Mouse (Mus musculus) erythroblast, embryonic 14.5 days (primary cell): Measurements from ENCODE around the gene Tceanc2. TPM values are rescaled to one million over a fixed set of nuclear protein-coding genes. Genes with fewer than 3 reads are reported as not detected.

Experiments used
- H3K27me3 ChIP-seq: 2 replicates; pipeline ENCODE4 v1.6.1; 2012; ENCODE audit warnings: inconsistent platforms; ENCODE audit not compliant: control insufficient read depth
- H3K36me3 ChIP-seq: 2 replicates; pipeline ENCODE4 v1.6.1; 2012; ENCODE audit warnings: mild to moderate bottlenecking, inconsistent platforms; ENCODE audit not compliant: control insufficient read depth
- H3K4me1 ChIP-seq: 2 replicates; pipeline ENCODE4 v1.6.1; 2012; ENCODE audit warnings: inconsistent platforms; ENCODE audit not compliant: control insufficient read depth
- H3K4me3 ChIP-seq: replicated peaks from 2 replicates; pipeline ENCODE3; 2012; ENCODE audit warnings: moderate library complexity, mild to moderate bottlenecking, inconsistent platforms
- H3K9me3 ChIP-seq: 2 replicates; pipeline ENCODE4 v1.6.1; 2012; ENCODE audit warnings: low read length, inconsistent platforms, mixed read lengths; ENCODE audit not compliant: control insufficient read depth
- GATA1 ChIP-seq: IDR thresholded peaks from 2 replicates; pipeline ENCODE4 v1.6.1; 2012; ENCODE audit warnings: low read length, inconsistent platforms, mixed read lengths
- TAL1 ChIP-seq: IDR thresholded peaks from 3 replicates; pipeline ENCODE4 v1.6.1; 2012; ENCODE audit warnings: low read length, inconsistent platforms, mixed read lengths
- polyA plus RNA-seq: library from polyadenylated mRNA; stranded (reverse); fragments of >175 nt; gene quantifications from 2 replicates; pipeline ENCODE4 v1.2.3, GENCODE M21; 2012

Tceanc2 gene
- polyA plus RNA-seq, 1 experiment: 2.8 TPM

- H3K4me3 ChIP-seq: peak overlapping the region; percentile 9
- no peaks in the 10 kb centered on the region for H3K27me3 ChIP-seq
- no peak for TF ChIP-seq GATA1
- peak; percentile 44; the same call in 1 of the 3 replicates for TF ChIP-seq TAL1
- H3K9me3 ChIP-seq: no peaks in the 10 kb centered on the region
- H3K36me3 ChIP-seq: peaks cover 38% of the 10 kb centered on the region
- peaks cover 42% of the 10 kb centered on the region for H3K4me1 ChIP-seq
These were observed 3.9 kb upstream of the Tceanc2 start for GRCm38 (mm10) chr4:107182796-107183195.

GRCm38 (mm10) chr4:107181866-107182265 is 3.0 kb upstream of the Tceanc2 start:
- Histone ChIP-seq H3K9me3 (no peaks in the 10 kb centered on the region), H3K27me3 (no peaks in the 10 kb centered on the region), H3K36me3 (peaks cover 30% of the 10 kb centered on the region), H3K4me3 (peak overlapping the region; percentile 37), H3K4me1 (peaks cover 51% of the 10 kb centered on the region)
- no peak for TF ChIP-seq TAL1
- TF ChIP-seq GATA1: no peak

- Histone ChIP-seq H3K4me1 (peaks cover 60% of the 10 kb centered on the region), H3K9me3 (no peaks in the 10 kb centered on the region), H3K4me3 (peak overlapping the region; percentile 34), H3K27me3 (no peaks in the 10 kb centered on the region), H3K36me3 (peaks cover 30% of the 10 kb centered on the region)
- TF ChIP-seq GATA1: no peak
- TF ChIP-seq TAL1: no peak
These were observed 1.8 kb upstream of the Tceanc2 start for GRCm38 (mm10) chr4:107180746-107181145.

- TF ChIP-seq GATA1 (no peak), TAL1 (no peak)
- H3K36me3 ChIP-seq: peaks cover 30% of the 10 kb centered on the region
- no peaks in the 10 kb centered on the region for H3K9me3 ChIP-seq
- peaks cover 62% of the 10 kb centered on the region for H3K4me1 ChIP-seq
- H3K4me3 ChIP-seq: peak overlapping the region; percentile 79
- H3K27me3 ChIP-seq: no peaks in the 10 kb centered on the region
These were observed 645 bp upstream of the Tceanc2 start for GRCm38 (mm10) chr4:107179561-107179960.

- H3K27me3 ChIP-seq: no peaks in the 10 kb centered on the region
- H3K4me3 ChIP-seq: peak within 1 kb of the TSS; percentile 79
- H3K36me3 ChIP-seq: peaks cover 38% of the 10 kb centered on the region
- no peaks in the 10 kb centered on the region for H3K9me3 ChIP-seq
- H3K4me1 ChIP-seq: peaks cover 60% of the 10 kb centered on the region
- TF ChIP-seq TAL1: no peak
- TF ChIP-seq GATA1: no peak
These were observed 610 bp downstream of the Tceanc2 start, which contains the start of gene Tmem59 for GRCm38 (mm10) chr4:107178182-107178829. Gene Tmem59, plus strand, starts transcription at chr4:107178399.

GRCm38 (mm10) chr4:107177506-107177905 is 1.4 kb downstream of the Tceanc2 start:
- Histone ChIP-seq H3K4me1 (peaks cover 52% of the 10 kb centered on the region), H3K27me3 (no peaks in the 10 kb centered on the region), H3K9me3 (no peaks in the 10 kb centered on the region), H3K4me3 (peak overlapping the region; percentile 79), H3K36me3 (peaks cover 41% of the 10 kb centered on the region)
- TF ChIP-seq GATA1: no peak
- no peak for TF ChIP-seq TAL1

- H3K4me1 ChIP-seq: peaks cover 5% of the 10 kb centered on the region
- no peak for TF ChIP-seq GATA1
- no peak for TF ChIP-seq TAL1
- no peak overlapping the region for H3K4me3 ChIP-seq
- no peaks in the 10 kb centered on the region for H3K9me3 ChIP-seq
- peaks cover 62% of the 10 kb centered on the region for H3K36me3 ChIP-seq
- no peaks in the 10 kb centered on the region for H3K27me3 ChIP-seq
These were observed 11.1 kb downstream of the Tceanc2 start for GRCm38 (mm10) chr4:107167798-107168197.

- no peak for TF ChIP-seq TAL1
- TF ChIP-seq GATA1: no peak
- Histone ChIP-seq H3K36me3 (peaks cover 54% of the 10 kb centered on the region), H3K9me3 (no peaks in the 10 kb centered on the region), H3K4me1 (0 out of 2 replicates have a peak, but pooled peaks cover 1% of the 10 kb centered on the region), H3K4me3 (no peak overlapping the region), H3K27me3 (no peaks in the 10 kb centered on the region)
These were observed 12.2 kb downstream of the Tceanc2 start for GRCm38 (mm10) chr4:107166700-107167099.

GRCm38 (mm10) chr4:107163756-107164587 is 14.9 kb downstream of the Tceanc2 start:
- Histone ChIP-seq H3K4me1 (0 out of 2 replicates have a peak, but pooled peaks cover 1% of the 10 kb centered on the region), H3K27me3 (no peaks in the 10 kb centered on the region), H3K9me3 (no peaks in the 10 kb centered on the region), H3K4me3 (no peak overlapping the region), H3K36me3 (peaks cover 59% of the 10 kb centered on the region)
- TF ChIP-seq TAL1 (no peak), GATA1 (no peak)
